Mouse (Mus musculus) right cerebral cortex, postnatal 36 days (tissue): ENCODE data around the gene 2410131K14Rik.

Experiments
- DNase-seq, 2 experiments: peaks; one replicate each; pipeline ENCODE4 v3.0.0; 2022; ENCODE audit warnings: low spot score in 2 of 2, mixed read lengths in 1 of 2

The 2410131K14Rik gene

DNA sequence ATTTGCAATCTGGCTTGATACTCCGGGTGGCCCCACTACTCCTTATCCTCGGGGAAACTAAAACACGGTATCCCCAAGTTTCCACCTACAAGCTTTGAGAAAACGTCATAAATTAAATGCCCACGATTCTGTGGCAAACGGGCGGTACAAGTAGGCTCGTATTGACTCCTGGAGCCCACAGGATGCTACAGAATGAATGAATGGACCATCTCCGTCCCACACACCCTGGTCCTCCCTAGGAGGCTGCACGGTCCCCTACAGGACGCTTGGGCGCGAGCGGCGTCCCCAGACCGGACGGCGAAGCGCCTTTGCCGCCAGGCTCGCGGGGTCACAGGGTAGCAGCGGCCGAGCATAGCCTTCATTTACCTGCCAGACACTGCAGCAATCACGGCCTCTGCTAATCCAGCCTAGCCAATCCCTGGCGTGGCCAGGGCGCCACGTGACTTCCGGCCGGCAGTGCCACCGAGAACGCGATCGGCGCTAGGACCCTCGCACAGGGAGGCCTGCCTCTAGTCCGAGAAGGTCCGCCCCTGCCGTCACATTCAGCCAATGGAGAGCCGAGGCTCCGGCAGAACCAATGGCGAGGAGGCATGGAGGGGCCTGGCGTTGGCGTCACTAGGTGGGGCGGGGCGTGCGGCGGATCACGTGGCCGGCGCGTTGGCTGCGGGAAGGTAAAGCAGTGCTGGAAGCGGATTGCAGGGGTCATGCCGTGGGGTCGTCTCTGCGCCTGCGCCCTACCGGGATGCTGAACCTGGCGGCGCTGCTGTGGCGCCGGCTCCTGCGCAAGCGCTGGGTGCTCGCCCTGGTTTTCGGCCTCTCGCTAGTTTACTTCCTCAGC is at the start of gene 2410131K14Rik, which contains the start of gene Rnft2:
Gene 2410131K14Rik, plus strand, starts transcription at position 622 of the 838 bp plus-strand sequence.
Gene Rnft2, minus strand, starts transcription at position 511 of the 838 bp plus-strand sequence.
- peak; percentile 100 for DNase-seq

GRCm38 (mm10) chr5:118197421-118197820 is 47.6 kb upstream of the 2410131K14Rik start:
- DNase-seq, result no peak

- no peak for DNase-seq
Observed at GRCm38 (mm10) chr5:118199670-118200069, 45.4 kb upstream of the 2410131K14Rik start.

DNA sequence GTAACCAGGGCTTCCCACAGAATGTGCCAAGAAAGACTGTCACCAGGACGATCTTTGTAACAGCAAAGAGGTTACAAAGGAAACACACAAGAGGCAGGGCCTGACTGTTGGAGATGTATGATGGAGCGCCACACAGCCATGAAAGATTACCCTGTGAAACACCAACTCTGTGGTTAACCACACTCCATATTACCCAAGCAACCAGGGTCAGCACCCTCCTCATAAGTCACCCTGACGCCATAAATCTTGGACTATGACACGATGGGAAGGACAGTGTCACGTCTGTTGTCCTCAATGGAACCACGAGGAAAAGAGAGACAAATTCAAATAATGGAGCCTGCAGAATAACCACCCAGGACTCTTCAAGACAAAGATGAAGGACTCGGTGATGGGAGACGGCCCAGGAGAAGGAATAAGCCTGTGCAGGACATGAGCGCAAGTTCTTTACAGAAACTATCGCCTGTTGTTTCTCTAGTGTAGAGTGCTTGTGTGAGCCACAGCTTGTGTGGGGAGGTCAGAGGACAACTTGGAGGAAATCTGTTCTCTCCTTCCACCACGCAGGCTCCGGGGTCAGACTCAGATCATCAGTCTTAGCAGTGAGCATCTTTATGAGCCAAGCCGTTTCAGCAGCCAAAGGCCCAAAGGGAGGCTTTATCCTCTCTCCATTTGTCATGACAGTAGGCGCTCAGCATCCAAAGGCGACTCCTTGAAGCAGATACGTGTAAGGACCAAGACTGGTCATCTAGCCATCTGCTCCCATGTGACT is 40.2 kb upstream of the 2410131K14Rik start:
- no peak for DNase-seq

- DNase-seq, result no peak
Observed at GRCm38 (mm10) chr5:118205852-118206251, 39.2 kb upstream of the 2410131K14Rik start.

- no peak for DNase-seq
Observed at GRCm38 (mm10) chr5:118214012-118214411, 31.0 kb upstream of the 2410131K14Rik start.

DNA sequence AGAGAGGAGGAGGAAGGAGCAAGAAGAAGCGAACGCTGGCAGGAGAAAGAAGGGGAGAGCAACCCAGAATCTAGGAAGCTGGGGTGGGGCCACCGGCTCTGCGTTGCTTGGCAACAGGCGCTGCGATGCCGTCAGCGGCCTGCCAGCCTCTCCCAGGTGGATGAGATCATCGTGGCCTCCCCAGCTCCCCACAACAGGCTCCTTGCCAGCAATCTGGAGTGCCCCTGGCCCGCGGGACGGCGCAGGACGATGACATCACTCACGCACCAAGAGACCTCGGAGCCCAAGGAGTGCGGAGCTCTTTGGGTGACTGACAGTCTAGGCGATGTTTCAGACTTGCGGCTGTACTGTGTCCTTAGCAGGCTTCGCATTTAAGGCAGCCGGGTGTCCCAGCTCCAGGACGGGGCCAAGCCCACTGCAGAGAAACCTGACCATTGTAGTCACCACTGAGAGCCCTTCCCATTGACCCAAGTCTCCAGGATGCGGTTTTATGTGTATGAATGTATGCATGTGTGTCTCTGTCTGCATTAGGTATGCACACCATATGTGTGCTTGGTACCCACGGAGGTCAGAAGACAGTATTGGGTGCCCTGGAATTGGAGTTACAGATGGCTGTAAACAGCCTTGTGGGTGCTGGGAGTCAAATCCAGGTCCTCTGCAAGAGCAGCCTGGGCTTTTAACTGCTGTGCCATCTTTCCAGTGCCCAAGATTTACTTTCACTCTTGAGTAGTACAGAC is 30.4 kb upstream of the 2410131K14Rik start:
- DNase-seq, result peak; percentile 87 to 90

- no peak for DNase-seq
Observed at GRCm38 (mm10) chr5:118217410-118217809, 27.6 kb upstream of the 2410131K14Rik start.

DNA sequence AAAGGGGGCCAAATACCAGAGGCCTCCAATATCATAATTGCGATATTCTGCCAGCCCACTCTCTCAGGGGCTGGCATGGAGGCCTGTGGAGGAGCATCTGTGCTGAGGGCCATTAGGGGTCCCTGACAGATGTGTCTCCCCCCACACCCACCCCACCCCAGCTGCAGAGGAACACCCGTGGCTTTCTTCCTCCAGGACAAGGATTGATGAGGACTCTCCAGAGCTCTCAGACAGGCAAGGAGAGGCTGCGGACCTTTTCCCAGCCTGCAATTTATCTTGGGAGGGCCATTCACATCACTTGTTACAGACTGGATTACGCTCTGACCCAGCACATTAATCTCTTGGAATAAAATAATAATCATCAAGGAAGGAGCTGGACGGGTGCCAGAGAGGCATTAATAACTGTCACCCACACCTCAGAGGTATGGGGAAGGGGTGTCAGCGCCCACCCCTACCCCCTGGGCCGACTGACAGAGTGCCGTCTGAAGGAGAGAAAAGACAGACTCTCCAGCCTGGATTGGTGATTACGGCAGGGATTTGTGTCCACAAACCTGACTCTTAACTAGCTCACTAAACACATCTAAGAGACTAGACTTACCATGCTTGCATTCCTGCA is 21.8 kb upstream of the 2410131K14Rik start:
- no peak for DNase-seq

DNA sequence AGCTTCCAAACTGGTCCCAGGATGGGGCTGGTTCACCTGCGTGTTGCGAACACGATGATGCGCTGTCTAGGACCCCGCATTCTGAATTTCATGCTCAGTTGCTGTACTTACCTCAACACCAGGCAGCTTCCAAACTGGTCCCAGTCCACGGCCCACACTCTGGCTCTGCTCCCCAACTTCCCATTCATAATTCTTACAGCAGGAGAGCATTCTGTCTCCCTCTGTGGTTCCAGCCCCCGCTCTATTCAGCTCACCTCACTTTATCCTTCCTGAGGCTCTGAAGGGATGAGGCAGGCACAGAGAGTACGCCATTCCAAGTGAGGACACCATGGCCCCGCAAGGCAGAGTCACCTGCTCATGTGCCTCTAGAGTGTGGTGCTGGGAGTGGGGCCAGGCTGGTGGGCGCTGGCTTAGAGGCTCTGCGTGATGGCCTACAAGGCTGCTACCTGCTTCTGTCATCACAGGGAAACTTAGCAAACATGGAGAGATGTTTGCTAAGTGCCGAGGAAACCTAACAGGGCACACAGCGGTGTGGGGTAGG is 14.9 kb upstream of the 2410131K14Rik start:
- peak; percentile 28 to 53 for DNase-seq

DNA sequence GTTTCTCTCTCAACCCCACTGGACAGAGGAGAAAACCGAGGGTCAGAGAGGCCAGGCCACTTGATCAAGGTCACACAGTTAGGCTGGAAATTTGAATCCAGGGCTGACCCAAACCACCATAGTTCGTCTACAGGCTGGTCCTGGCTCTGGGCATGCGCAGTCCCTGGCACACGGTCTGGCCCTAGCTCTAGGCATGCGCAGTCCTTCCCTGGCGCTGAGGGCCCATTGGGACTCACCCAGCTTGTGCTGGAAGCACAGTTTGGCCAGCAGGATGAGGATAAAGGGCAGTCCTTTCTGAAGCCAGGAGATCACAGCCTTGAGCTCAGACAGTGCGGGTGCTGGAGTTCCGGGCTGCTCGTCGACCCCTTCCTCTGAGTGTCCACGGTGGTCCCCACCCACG is 8.1 kb upstream of the 2410131K14Rik start:
- no peak for DNase-seq

- no peak for DNase-seq
Observed at GRCm38 (mm10) chr5:118239671-118240070, 5.4 kb upstream of the 2410131K14Rik start.

DNA sequence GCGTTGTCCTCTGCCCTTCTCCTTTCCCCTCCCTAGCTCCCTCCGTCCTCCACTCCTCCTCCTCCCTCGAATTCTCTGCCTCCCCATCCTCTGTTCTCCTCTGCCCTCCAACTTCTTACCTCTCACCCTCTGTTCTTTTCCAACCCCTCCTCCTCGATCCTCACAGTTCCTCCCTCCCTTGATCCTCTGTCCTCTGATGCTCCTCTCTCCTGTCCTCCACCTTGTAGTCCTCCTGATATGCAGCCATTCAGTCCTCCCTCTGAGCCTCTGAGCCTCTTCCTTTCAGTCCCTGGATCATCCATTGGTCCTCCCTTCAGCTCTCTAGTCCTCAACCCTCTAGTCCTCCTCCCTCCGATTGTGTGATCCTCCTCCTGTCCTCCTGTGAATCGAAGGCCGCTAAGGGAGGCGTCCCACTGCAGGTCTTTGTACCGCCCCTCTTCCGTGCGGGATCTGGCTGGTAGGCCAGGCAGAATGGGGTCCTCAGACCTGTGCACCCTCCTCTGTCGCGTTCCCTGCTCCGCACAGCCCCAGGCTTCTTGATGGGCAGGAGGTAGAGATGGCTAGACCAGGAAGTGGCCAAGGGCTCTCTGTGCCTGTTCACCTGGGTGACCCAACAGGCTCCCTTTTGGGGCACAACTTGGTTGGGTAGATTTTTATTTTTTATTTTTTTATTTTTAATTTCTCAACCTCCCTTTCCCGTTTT is 730 bp downstream of the 2410131K14Rik start:
- DNase-seq, result no peak

DNA sequence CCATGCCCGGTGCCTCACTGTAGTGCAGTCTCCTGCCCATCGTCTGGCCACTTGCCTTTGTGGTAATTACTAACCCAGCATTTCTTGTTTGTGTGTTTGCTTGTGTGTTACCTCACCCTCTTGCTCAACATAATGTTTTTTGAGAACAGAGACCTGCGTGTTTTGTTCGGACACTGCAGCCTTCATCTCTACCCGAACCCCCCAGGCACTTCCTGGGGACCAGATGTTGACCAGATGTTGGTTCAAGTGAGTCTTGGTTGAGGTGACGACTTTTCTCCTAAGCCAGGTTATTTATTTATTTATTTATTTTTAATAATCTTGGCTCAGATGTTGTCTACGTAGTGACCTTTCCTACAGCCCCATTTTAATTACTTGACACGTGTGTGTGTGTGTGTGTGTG is 2.4 kb downstream of the 2410131K14Rik start:
- DNase-seq, result no peak

- DNase-seq, result no peak
Observed at GRCm38 (mm10) chr5:118250987-118251386, 6.0 kb downstream of the 2410131K14Rik start.

DNA sequence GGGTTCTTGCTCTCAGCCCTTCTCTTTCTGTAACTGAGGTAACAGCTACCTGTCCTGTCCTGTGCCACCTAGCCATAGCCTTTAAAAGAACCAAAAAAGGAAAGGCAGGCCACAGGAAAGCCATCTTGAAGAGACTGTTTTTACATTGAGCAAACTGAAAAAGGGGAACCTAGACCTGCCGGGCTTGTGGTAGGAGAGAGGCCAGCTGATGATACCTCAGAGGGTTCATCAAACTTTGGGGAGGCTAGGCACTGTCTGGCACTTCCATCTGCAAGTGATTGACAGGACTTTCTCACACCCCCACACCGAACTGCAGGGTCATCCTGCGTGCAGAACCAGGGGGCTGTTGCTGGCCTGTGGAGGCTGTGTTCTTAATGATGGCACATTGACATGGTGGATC is 8.5 kb downstream of the 2410131K14Rik start:
- no peak for DNase-seq

GRCm38 (mm10) chr5:118256981-118257380 is 12.0 kb downstream of the 2410131K14Rik start:
- no peak for DNase-seq

DNA sequence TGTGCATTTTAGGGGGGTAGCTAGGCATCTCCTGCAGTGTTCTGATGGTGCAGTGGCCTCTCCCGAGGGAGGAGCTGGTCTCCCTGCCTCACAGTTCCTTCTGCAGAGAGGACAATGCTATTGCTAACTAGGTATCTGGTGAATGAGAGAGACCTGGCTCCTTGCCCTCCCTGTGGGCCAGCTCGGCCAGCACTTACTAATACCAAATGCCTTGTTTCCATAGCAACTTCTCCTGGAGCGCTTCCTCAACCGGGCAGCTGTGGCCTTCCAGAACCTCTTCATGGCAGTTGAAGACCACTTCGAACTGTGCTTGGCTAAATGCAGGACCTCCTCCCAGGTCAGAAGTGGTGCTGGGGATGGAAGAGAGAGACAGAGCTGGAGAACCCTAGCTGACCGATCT is 14.1 kb downstream of the 2410131K14Rik start:
- no peak for DNase-seq

DNA sequence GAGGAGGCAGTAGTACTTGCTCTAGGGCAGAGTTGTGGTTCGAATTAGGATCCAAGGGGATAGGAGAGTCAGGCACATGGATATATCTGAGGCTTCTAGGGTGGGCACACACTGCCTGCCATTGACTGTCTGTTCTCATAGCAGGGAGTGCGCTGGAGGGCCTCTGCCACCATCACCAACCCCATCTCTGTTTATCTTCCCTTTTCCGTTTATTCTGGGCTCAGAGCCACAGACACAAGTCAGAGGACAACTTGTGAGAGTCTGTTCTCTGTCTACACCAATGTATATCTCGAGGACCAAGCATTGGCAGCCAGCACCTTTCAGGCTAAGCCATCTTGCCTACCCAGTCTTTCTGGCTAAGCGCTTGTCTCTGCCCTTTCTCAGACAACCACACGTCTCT is 14.6 kb downstream of the 2410131K14Rik start:
- no peak for DNase-seq

GRCm38 (mm10) chr5:118260055-118260454 is 15.0 kb downstream of the 2410131K14Rik start:
- no peak for DNase-seq

DNA sequence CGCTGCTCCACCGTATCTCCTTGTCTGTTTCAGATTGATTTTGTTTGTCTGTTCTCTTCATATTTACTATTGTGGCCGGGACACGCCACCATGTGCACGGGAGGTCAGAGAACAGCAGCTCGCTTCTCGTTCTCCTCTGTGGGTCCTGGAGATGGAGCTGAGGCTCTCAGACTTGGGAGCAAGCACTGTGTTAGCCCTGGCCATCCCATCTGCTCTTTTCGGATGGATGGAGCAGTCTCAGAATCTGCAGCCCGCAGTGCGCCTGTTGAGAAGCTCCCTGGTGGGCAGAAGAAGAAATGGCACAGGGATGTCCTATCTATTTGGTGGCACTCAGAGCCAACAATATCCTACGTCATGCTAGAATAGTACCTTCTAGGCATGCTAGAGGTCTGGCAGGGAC is 15.6 kb downstream of the 2410131K14Rik start:
- DNase-seq, result no peak
